Mouse (Mus musculus): ENCODE data around the gene Usp30. TPM values are rescaled to one million over a fixed set of nuclear protein-coding genes. Genes with fewer than 3 reads are reported as not detected.

The Usp30 gene
- polyA plus RNA-seq, 1 experiment from 2014 or later = 17.1 TPM

- Histone ChIP-seq H3K4me3 (no peak overlapping the region), H3K27ac (no peak overlapping the region), H3K4me1 (no peaks in the 10 kb centered on the region), H3K27me3 (no peaks in the 10 kb centered on the region), H3K9me3 (no peaks in the 10 kb centered on the region), H3K9ac (no peak overlapping the region), H3K4me2 (replicated peaks) (no peak overlapping the region), H3K36me3 (no peaks in the 10 kb centered on the region)
- WGBS = 75% methylated on average over 9 of the region's 9 CpGs
- no peak for ATAC-seq (ENCODE audit: insufficient number of reproducible peaks, insufficient read depth, low FRiP score, low TSS enrichment)
Measured at GRCm38 (mm10) chr5:114067982-114068381, 2.7 kb downstream of the Usp30 start.

- no peak overlapping the region for H3K4me3 ChIP-seq
- H3K27me3 ChIP-seq = no peaks in the 10 kb centered on the region
- no peak overlapping the region for H3K9ac ChIP-seq
- no peak overlapping the region for H3K27ac ChIP-seq
- H3K36me3 ChIP-seq = no peaks in the 10 kb centered on the region
- no peak for ATAC-seq (ENCODE audit: insufficient number of reproducible peaks, insufficient read depth, low FRiP score, low TSS enrichment)
- H3K9me3 ChIP-seq = no peaks in the 10 kb centered on the region
- H3K4me1 ChIP-seq = no peaks in the 10 kb centered on the region
- no peak overlapping the region for H3K4me2 ChIP-seq (replicated peaks)
- 90% methylated on average over 4 of the region's 4 CpGs for WGBS
Measured at GRCm38 (mm10) chr5:114070858-114071257, 5.6 kb downstream of the Usp30 start.

GRCm38 (mm10) chr5:114072262-114072661, 7.0 kb downstream of the Usp30 start:
- Histone ChIP-seq H3K4me1 (no peaks in the 10 kb centered on the region), H3K4me2 (replicated peaks) (no peak overlapping the region), H3K27me3 (no peaks in the 10 kb centered on the region), H3K4me3 (no peak overlapping the region), H3K9ac (no peak overlapping the region), H3K27ac (no peak overlapping the region), H3K9me3 (no peaks in the 10 kb centered on the region), H3K36me3 (no peaks in the 10 kb centered on the region)
- 53% methylated on average over 2 of the region's 2 CpGs for WGBS
- ATAC-seq (ENCODE audit: insufficient number of reproducible peaks, insufficient read depth, low FRiP score, low TSS enrichment) = no peak

DNA sequence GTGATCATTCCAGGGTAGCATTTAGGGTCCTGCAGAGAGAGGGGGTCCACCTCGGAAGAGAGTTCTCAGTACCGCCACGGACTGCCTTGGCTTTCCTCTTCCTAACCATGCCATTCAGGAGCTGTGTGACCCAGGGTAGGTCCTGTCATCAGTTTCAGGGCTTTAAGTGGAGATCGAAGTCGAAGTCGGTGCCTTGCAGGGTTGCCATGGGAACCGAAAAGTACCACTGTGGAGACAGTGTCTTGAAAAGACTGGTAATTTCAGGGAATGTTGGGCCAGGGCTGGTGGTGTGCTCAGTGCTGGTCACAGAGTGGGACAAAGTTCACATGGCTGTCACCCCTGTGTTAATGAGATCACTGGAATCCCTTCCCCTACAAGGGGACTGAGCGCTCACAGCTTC, 11.7 kb downstream of the Usp30 start:
- WGBS = 73% methylated on average over 8 of the region's 8 CpGs
- Histone ChIP-seq H3K9me3 (no peaks in the 10 kb centered on the region), H3K4me1 (no peaks in the 10 kb centered on the region), H3K4me2 (replicated peaks) (no peak overlapping the region), H3K4me3 (no peak overlapping the region), H3K36me3 (no peaks in the 10 kb centered on the region), H3K27me3 (no peaks in the 10 kb centered on the region), H3K9ac (no peak overlapping the region), H3K27ac (no peak overlapping the region)
- ATAC-seq (ENCODE audit: insufficient number of reproducible peaks, insufficient read depth, low FRiP score, low TSS enrichment) = no peak

GRCm38 (mm10) chr5:114085501-114085900, 20.2 kb downstream of the Usp30 start:
- Histone ChIP-seq H3K4me1 (no peaks in the 10 kb centered on the region), H3K4me2 (replicated peaks) (no peak overlapping the region), H3K36me3 (no peaks in the 10 kb centered on the region), H3K27ac (no peak overlapping the region), H3K27me3 (no peaks in the 10 kb centered on the region), H3K4me3 (no peak overlapping the region), H3K9me3 (no peaks in the 10 kb centered on the region), H3K9ac (no peak overlapping the region)
- WGBS = 81% methylated on average over 14 of the region's 14 CpGs
- ATAC-seq (ENCODE audit: insufficient number of reproducible peaks, insufficient read depth, low FRiP score, low TSS enrichment) = no peak

- no peaks in the 10 kb centered on the region for H3K9me3 ChIP-seq
- H3K4me3 ChIP-seq = no peak overlapping the region
- WGBS = 67% methylated on average over 12 of the region's 12 CpGs
- H3K36me3 ChIP-seq = no peaks in the 10 kb centered on the region
- no peak overlapping the region for H3K27ac ChIP-seq
- peaks cover 4% of the 10 kb centered on the region; the same call in 1 of the 2 replicates for H3K4me1 ChIP-seq
- H3K4me2 ChIP-seq (replicated peaks) = no peak overlapping the region
- 0 out of 2 replicates have a peak, but pooled peaks cover 3% of the 10 kb centered on the region for H3K27me3 ChIP-seq
- H3K9ac ChIP-seq = no peak overlapping the region
- no peak for ATAC-seq (ENCODE audit: insufficient number of reproducible peaks, insufficient read depth, low FRiP score, low TSS enrichment)
Measured at GRCm38 (mm10) chr5:114087875-114088480, 22.7 kb downstream of the Usp30 start.

- no peak for ATAC-seq (ENCODE audit: insufficient number of reproducible peaks, insufficient read depth, low FRiP score, low TSS enrichment)
Measured at GRCm38 (mm10) chr5:114090421-114091013, 25.3 kb downstream of the Usp30 start.

DNA sequence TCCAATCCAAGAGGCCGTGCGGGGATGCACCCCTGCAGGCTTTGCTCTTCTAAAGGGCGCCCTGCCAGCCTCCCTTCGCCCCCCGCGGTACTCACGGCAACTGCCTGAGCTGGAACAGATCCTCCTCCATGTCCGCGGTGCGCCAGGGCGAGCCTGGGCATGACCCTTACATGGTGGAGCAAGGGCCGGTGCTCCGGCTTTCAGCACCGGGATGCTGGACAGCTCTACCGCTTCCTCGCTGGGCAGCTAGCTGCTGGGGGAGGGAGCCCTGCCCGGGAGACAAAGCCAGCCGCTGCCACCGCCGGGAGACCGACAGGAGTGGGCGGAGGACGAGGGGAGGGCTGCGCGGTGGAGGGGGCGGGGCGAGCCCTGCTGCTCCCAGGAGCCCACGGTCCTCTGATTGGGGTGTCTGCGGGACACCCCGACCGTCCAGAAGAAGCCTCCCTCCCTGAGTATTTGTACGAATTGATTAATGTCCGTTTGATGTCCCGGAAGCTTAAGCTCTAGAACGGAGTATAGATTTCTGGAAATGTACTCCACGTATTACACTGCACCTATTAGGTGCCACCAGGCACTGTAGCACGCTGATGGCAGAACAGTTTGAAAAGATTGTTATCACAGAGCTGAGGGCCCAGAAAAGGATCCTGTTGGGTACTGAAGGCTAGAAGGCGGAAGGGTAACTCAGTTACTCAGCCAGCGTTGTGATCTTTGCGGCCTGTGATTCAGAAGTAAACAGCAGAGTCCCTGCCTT, 26.0 kb downstream of the Usp30 start, which contains the start of gene Svop:
TSS of gene Svop (minus strand) at position 514 of the 751 bp plus-strand sequence.
- peaks cover 4% of the 10 kb centered on the region; the same call in 1 of the 2 replicates for H3K4me1 ChIP-seq
- no peaks in the 10 kb centered on the region for H3K36me3 ChIP-seq
- 0 out of 2 replicates have a peak, but pooled peaks cover 3% of the 10 kb centered on the region for H3K27me3 ChIP-seq
- 0 out of 2 replicates have a peak, but pooled peaks have one; percentile 41 for ATAC-seq (ENCODE audit: insufficient number of reproducible peaks, insufficient read depth, low FRiP score, low TSS enrichment)
- no peak within 1 kb of the TSS for H3K27ac ChIP-seq
- H3K4me3 ChIP-seq = peak within 1 kb of the TSS; percentile 30
- peak within 1 kb of the TSS; percentile 20; the same call in 1 of the 2 replicates for H3K9ac ChIP-seq
- no peaks in the 10 kb centered on the region for H3K9me3 ChIP-seq
- 2% methylated on average over 40 of the region's 40 CpGs for WGBS
- H3K4me2 ChIP-seq (replicated peaks) = peak within 1 kb of the TSS; percentile 57

More at GRCm38 (mm10) chr5:114090421-114091013, 25.3 kb downstream of the Usp30 start:
- H3K4me2 ChIP-seq (replicated peaks) = peak overlapping the region; percentile 57
- H3K27ac ChIP-seq = no peak overlapping the region
- no peak overlapping the region for H3K9ac ChIP-seq
- no peaks in the 10 kb centered on the region for H3K36me3 ChIP-seq
- WGBS = 20% methylated on average over 7 of the region's 7 CpGs
- H3K9me3 ChIP-seq = no peaks in the 10 kb centered on the region
- H3K27me3 ChIP-seq = 0 out of 2 replicates have a peak, but pooled peaks cover 3% of the 10 kb centered on the region
- peaks cover 4% of the 10 kb centered on the region; the same call in 1 of the 2 replicates for H3K4me1 ChIP-seq
- H3K4me3 ChIP-seq = peak overlapping the region; percentile 30

DNA sequence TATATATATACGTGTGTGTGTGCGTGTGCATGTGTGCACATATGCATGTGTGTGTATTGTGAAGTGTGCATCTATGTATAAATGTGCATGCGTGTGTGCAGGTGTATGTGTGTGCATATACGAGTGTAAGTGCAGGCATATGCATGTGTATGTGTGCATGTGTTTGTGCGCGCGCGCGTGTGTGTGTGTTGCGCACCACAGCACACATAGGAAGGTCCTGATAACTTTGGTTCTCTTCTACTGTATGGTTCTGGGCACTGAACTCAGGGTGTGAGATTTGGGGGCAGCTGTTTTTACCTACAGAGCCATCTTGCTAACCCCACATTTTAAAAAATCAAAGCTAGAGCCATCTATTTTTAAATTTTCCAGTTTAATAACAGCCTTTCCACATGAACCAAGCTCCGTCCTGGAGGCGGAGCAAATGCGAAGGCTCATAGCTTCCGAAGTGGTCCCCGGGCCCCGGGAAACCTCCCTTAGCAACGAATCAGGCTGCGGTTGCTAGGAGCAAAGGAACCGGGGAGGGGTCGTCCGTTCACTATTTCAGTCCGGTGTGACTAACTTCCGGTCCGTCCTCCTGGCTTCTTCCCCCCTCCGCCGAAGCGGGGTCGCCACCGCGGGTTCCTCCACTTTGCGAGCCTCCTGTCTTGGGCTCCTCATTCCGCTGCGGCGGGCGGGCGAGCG, 34.6 kb downstream of the Usp30 start:
- Histone ChIP-seq H3K4me1 (peaks cover 15% of the 10 kb centered on the region), H3K27me3 (no peaks in the 10 kb centered on the region), H3K4me2 (replicated peaks) (peak overlapping the region; percentile 99), H3K4me3 (peak overlapping the region; percentile 96), H3K27ac (peak overlapping the region; percentile 63), H3K9me3 (no peaks in the 10 kb centered on the region), H3K9ac (peak overlapping the region; percentile 95), H3K36me3 (peaks cover 16% of the 10 kb centered on the region)
- 8% methylated on average over 37 of the region's 37 CpGs for WGBS
- ATAC-seq (ENCODE audit: insufficient number of reproducible peaks, insufficient read depth, low FRiP score, low TSS enrichment) = peak; percentile 86

DNA sequence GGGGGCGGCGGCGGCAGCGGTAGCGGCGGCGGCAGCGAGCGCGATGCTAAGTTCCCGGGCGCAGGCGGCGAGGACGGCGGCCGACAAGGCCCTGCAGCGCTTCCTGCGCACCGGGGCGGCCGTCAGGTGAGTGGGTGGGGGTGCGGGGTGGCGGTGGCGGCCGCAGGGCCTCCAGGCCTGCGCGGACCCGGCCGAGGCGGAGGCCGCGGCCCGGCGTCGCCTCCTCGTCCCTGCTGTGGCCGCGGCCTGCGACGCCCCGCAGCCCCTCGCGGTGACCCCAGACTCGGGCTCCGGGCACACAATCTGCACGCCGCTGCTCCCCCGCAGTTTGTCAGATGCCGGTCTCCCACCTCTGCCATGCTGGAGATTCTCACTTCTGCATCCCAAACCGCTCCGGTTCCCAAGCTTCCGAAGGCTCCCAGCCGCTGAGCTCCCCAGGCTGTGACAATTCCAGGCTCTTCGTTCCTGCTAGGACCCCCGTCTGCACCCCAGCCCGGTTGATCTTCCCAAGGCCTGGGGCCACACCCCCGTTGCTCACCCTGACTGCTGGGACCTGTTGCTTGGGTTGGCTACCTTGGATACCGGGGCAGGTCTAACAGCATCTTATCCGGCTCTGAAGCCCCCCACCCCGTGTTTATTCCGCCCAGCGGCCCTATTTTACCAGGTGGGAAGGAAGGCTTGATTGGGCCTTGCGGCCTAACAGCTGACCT, 35.3 kb downstream of the Usp30 start:
- Histone ChIP-seq H3K27ac (peak overlapping the region; percentile 63; the same call in 1 of the 2 replicates), H3K9ac (peak overlapping the region; percentile 95), H3K27me3 (no peaks in the 10 kb centered on the region), H3K4me2 (replicated peaks) (peak overlapping the region; percentile 99), H3K4me1 (peaks cover 15% of the 10 kb centered on the region), H3K4me3 (peak overlapping the region; percentile 96), H3K36me3 (peaks cover 20% of the 10 kb centered on the region), H3K9me3 (no peaks in the 10 kb centered on the region)
- WGBS = 3% methylated on average over 43 of the region's 64 CpGs
- no peak for ATAC-seq (ENCODE audit: insufficient number of reproducible peaks, insufficient read depth, low FRiP score, low TSS enrichment)

- peaks cover 34% of the 10 kb centered on the region for H3K36me3 ChIP-seq
- H3K4me2 ChIP-seq (replicated peaks) = no peak overlapping the region
- no peaks in the 10 kb centered on the region for H3K9me3 ChIP-seq
- no peak overlapping the region for H3K4me3 ChIP-seq
- no peak overlapping the region for H3K9ac ChIP-seq
- ATAC-seq (ENCODE audit: insufficient number of reproducible peaks, insufficient read depth, low FRiP score, low TSS enrichment) = no peak
- H3K27me3 ChIP-seq = no peaks in the 10 kb centered on the region
- H3K27ac ChIP-seq = no peak overlapping the region
- WGBS = 82% methylated on average over 4 of the region's 4 CpGs
- peaks cover 15% of the 10 kb centered on the region for H3K4me1 ChIP-seq
Measured at GRCm38 (mm10) chr5:114101873-114102272, 36.6 kb downstream of the Usp30 start.
